Mouse (Mus musculus) heart, adult 2 months (tissue): ENCODE results near the gene Dcxr.

Source experiments
- CTCF ChIP-seq: fragments of 200-600 bp; IDR thresholded peaks from 2 replicates; pipeline ENCODE4 v1.8.1; 2022; ENCODE audit warnings: antibody characterized with exemption, mild to moderate bottlenecking, moderate library complexity
- EP300 ChIP-seq: fragments of 200-500 bp; IDR thresholded peaks from 2 replicates; pipeline ENCODE4 v1.6.1; 2011; ENCODE audit warnings: low read depth, low read length, control low read depth; ENCODE audit not compliant: insufficient read depth

DNA sequence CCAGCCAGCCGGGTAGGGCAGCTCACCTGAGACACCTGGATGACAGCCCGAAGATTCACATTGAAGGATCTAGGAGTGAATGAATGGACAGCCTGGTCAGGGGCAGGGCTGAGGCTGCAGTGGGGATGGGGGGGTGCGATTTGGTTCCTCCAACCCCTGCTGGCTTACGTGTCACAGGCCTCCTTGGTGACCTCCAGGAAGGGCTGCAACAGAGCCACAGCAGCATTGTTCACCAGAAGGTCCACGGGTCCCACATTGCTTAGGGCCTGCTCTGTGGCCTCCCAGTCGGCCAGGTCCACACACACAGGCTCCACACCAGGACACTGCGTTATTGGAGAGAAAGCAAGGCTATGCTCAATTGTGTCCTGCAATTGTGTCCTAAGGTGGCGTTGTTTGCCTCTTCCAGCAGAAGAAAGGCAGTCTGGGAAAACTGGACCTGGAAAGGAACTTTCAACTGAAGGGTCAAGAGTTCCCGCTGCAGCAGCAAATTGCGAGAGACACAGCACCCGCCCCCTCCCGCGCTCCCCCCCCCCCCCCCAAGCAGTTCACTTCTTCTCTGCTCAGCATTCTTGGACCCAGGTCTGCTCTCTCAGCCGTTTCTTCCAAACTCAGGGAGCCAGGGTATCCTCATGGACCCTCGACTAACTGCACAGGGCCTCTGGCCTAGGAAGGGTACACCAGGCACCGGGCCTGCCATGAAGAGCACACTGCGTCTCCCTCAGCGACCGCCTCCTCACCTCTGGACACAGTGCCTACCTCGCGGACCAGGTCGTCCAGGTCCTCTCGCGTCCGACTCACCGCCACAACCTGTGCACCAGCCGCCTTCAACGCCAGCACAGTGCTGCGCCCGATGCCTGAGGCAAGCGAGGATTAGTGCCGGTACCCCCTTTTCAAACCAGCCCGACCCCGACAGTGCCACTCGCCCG, 575 bp downstream of the Dcxr start:
- TF ChIP-seq EP300: no peak
- no peak for TF ChIP-seq CTCF
